Mouse (Mus musculus): Measurements from ENCODE around the gene Plcg2. TPM values are rescaled to one million over a fixed set of nuclear protein-coding genes. Genes with fewer than 3 reads are reported as not detected.

The Plcg2 gene
- polyA plus RNA-seq, 1 experiment from 2014 or later = 7.3 TPM

GRCm38 (mm10) chr8:117646440-117646839 lies 148.3 kb downstream of the Plcg2 start:
- Histone ChIP-seq H3K4me1 (ENCODE audit: insufficient read depth) (no peaks in the 10 kb centered on the region), H3K4me3 (ENCODE audit: low read depth, low read length) (no peak overlapping the region), H3K4me2 (ENCODE audit: low read depth, low read length) (no peak overlapping the region), H3K36me3 (replicated peaks; ENCODE audit: insufficient read depth, low read length) (no peaks in the 10 kb centered on the region), H3K27ac (ENCODE audit: low read depth) (0 out of 2 replicates have a peak overlapping the region, but pooled peaks have one; percentile 22), H3K27me3 (ENCODE audit: insufficient read depth, low read length) (no peaks in the 10 kb centered on the region), H3K9me3 (ENCODE audit: low read length) (peaks cover 3% of the 10 kb centered on the region; the same call in 1 of the 2 replicates), H3K9ac (replicated peaks) (no peak overlapping the region)
- WGBS (ENCODE audit: insufficient replicate concordance) = 49% methylated on average over 5 of the region's 5 CpGs
- DNase-seq = no peak
- ATAC-seq = no peak; the same call in 1 of the 2 replicates
- TF ChIP-seq CTCF (IDR thresholded peaks at IDR 0.05; ENCODE audit: low read depth) = no peak
- TF ChIP-seq EP300 (IDR thresholded peaks at IDR 0.05; ENCODE audit: low read depth) = no peak

GRCm38 (mm10) chr8:117652318-117652717 lies 154.2 kb downstream of the Plcg2 start:
- 83% methylated on average over 1 of the region's 1 CpGs for WGBS (ENCODE audit: insufficient replicate concordance)
- no peak overlapping the region for H3K4me3 ChIP-seq (ENCODE audit: low read depth, low read length)
- H3K4me1 ChIP-seq (ENCODE audit: insufficient read depth) = no peaks in the 10 kb centered on the region
- H3K27me3 ChIP-seq (ENCODE audit: insufficient read depth, low read length) = no peaks in the 10 kb centered on the region
- DNase-seq (no peak), ATAC-seq (no peak)
- H3K4me2 ChIP-seq (ENCODE audit: low read depth, low read length) = no peak overlapping the region
- H3K9me3 ChIP-seq (ENCODE audit: low read length) = peaks cover 3% of the 10 kb centered on the region; the same call in 1 of the 2 replicates
- TF ChIP-seq CTCF (IDR thresholded peaks at IDR 0.05; ENCODE audit: low read depth) (no peak), EP300 (IDR thresholded peaks at IDR 0.05; ENCODE audit: low read depth) (no peak)
- no peak overlapping the region for H3K9ac ChIP-seq (replicated peaks)
- H3K36me3 ChIP-seq (replicated peaks; ENCODE audit: insufficient read depth, low read length) = no peaks in the 10 kb centered on the region
- no peak overlapping the region for H3K27ac ChIP-seq (ENCODE audit: low read depth)

DNA sequence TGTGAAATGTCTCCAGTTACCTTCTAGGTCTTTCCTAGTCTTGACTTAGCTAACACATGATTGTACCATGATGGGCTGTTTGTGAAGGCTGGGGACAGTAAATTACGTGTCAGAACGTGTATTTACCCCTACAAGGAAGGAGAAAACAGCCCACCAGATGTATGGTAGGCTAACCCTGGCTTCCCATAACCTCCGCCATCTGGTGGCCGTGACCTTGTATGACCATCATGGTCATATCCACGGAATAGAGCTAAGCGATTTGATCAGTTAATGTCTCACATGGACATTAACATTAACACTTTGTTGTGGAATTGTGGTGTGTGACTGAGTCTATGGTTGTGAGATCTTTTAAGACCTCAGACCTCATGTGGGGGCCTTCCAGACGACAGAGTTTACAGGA lies 160.9 kb downstream of the Plcg2 start:
- ATAC-seq (no peak), DNase-seq (no peak)
- WGBS (ENCODE audit: insufficient replicate concordance) = 67% methylated on average over 7 of the region's 7 CpGs
- H3K9ac ChIP-seq (replicated peaks) = no peak overlapping the region
- peaks cover 4% of the 10 kb centered on the region; the same call in 1 of the 2 replicates for H3K36me3 ChIP-seq (replicated peaks; ENCODE audit: insufficient read depth, low read length)
- peaks cover 8% of the 10 kb centered on the region for H3K4me1 ChIP-seq (ENCODE audit: insufficient read depth)
- no peak overlapping the region for H3K4me3 ChIP-seq (ENCODE audit: low read depth, low read length)
- H3K27me3 ChIP-seq (ENCODE audit: insufficient read depth, low read length) = no peaks in the 10 kb centered on the region
- no peak overlapping the region for H3K4me2 ChIP-seq (ENCODE audit: low read depth, low read length)
- peak; percentile 45 for TF ChIP-seq CTCF (IDR thresholded peaks at IDR 0.05; ENCODE audit: low read depth)
- TF ChIP-seq EP300 (IDR thresholded peaks at IDR 0.05; ENCODE audit: low read depth) = no peak
- H3K9me3 ChIP-seq (ENCODE audit: low read length) = no peaks in the 10 kb centered on the region
- H3K27ac ChIP-seq (ENCODE audit: low read depth) = no peak overlapping the region

DNA sequence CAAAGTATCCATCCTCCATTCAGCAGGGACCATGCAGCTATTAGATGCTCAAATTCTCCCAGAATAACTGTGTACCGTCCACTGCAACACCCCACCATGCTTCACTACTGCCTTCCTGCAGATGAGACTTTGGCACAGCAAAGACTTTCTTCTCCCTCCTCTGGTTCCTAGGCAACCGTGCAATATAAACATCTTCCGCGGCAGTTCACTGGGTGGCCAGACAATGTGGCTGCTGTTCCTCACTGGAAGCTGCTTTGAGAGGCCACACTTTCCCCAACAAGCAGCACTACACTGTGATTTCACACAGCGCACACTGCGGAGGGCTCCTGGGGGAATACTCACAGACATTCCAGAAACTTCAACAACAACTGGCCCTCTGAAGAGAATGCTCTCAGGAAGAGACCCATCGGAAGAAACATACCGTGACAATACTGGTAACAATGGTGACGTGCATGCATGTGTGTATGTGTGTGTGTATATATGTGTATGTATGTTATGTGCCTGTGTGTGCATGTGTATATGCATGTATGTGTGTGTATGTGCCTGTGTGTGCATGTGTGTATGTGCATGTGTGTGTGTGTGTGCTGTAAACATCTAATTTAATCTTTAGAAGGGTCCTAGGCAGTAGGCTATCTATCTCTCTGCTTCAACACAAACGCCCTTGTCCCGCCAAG lies 162.4 kb downstream of the Plcg2 start:
- Histone ChIP-seq H3K27ac (ENCODE audit: low read depth) (peak overlapping the region; percentile 46; the same call in 1 of the 2 replicates), H3K4me1 (ENCODE audit: insufficient read depth) (peaks cover 8% of the 10 kb centered on the region), H3K27me3 (ENCODE audit: insufficient read depth, low read length) (no peaks in the 10 kb centered on the region), H3K36me3 (replicated peaks; ENCODE audit: insufficient read depth, low read length) (peaks cover 4% of the 10 kb centered on the region; the same call in 1 of the 2 replicates), H3K4me3 (ENCODE audit: low read depth, low read length) (no peak overlapping the region), H3K9ac (replicated peaks) (no peak overlapping the region), H3K9me3 (ENCODE audit: low read length) (no peaks in the 10 kb centered on the region), H3K4me2 (ENCODE audit: low read depth, low read length) (no peak overlapping the region)
- DNase-seq = no peak
- TF ChIP-seq CTCF (IDR thresholded peaks at IDR 0.05; ENCODE audit: low read depth) = no peak
- TF ChIP-seq EP300 (IDR thresholded peaks at IDR 0.05; ENCODE audit: low read depth) = no peak
- ATAC-seq = no peak
- 57% methylated on average over 11 of the region's 11 CpGs for WGBS (ENCODE audit: insufficient replicate concordance)

- DNase-seq (peak; percentile 27), ATAC-seq (peak; percentile 89)
- WGBS (ENCODE audit: insufficient replicate concordance) = 58% methylated on average over 13 of the region's 13 CpGs
- H3K27me3 ChIP-seq (ENCODE audit: insufficient read depth, low read length) = no peaks in the 10 kb centered on the region
- H3K4me2 ChIP-seq (ENCODE audit: low read depth, low read length) = no peak overlapping the region
- H3K4me1 ChIP-seq (ENCODE audit: insufficient read depth) = peaks cover 8% of the 10 kb centered on the region; the same call in 1 of the 2 replicates
- no peak for TF ChIP-seq CTCF (IDR thresholded peaks at IDR 0.05; ENCODE audit: low read depth)
- peak; percentile 62; the same call in 1 of the 2 replicates for TF ChIP-seq EP300 (IDR thresholded peaks at IDR 0.05; ENCODE audit: low read depth)
- H3K9ac ChIP-seq (replicated peaks) = no peak overlapping the region
- H3K4me3 ChIP-seq (ENCODE audit: low read depth, low read length) = no peak overlapping the region
- peaks cover 5% of the 10 kb centered on the region; the same call in 1 of the 2 replicates for H3K36me3 ChIP-seq (replicated peaks; ENCODE audit: insufficient read depth, low read length)
- H3K9me3 ChIP-seq (ENCODE audit: low read length) = no peaks in the 10 kb centered on the region
- peak overlapping the region; percentile 57; the same call in 1 of the 2 replicates for H3K27ac ChIP-seq (ENCODE audit: low read depth)
Measured at GRCm38 (mm10) chr8:117667349-117668124, 169.4 kb downstream of the Plcg2 start.

- H3K4me2 ChIP-seq (ENCODE audit: low read depth, low read length) = peak overlapping the region; percentile 26; the same call in 1 of the 2 replicates
- ATAC-seq (no peak), DNase-seq (no peak)
- peaks cover 14% of the 10 kb centered on the region for H3K4me1 ChIP-seq (ENCODE audit: insufficient read depth)
- TF ChIP-seq CTCF (IDR thresholded peaks at IDR 0.05; ENCODE audit: low read depth) = no peak
- no peak for TF ChIP-seq EP300 (IDR thresholded peaks at IDR 0.05; ENCODE audit: low read depth)
- no peak overlapping the region for H3K4me3 ChIP-seq (ENCODE audit: low read depth, low read length)
- no peaks in the 10 kb centered on the region for H3K9me3 ChIP-seq (ENCODE audit: low read length)
- no peaks in the 10 kb centered on the region for H3K27me3 ChIP-seq (ENCODE audit: insufficient read depth, low read length)
- H3K27ac ChIP-seq (ENCODE audit: low read depth) = no peak overlapping the region
- peak overlapping the region; percentile 17; the same call in 1 of the 2 replicates for H3K9ac ChIP-seq (replicated peaks)
- H3K36me3 ChIP-seq (replicated peaks; ENCODE audit: insufficient read depth, low read length) = 0 out of 2 replicates have a peak, but pooled peaks cover 2% of the 10 kb centered on the region
- WGBS (ENCODE audit: insufficient replicate concordance) = 20% methylated on average over 11 of the region's 11 CpGs
Measured at GRCm38 (mm10) chr8:117670461-117670860, 172.4 kb downstream of the Plcg2 start.

Measured in liver, postnatal 0 days (tissue).